Mouse (Mus musculus) spleen, postnatal 4 days (tissue): Measurements from ENCODE around the gene Dyrk3.

Experiments used
- DNase-seq, 2 experiments: peaks; one replicate each; pipeline ENCODE4 v3.0.0; 2022; ENCODE audit warnings: low spot score in 2 of 2

The Dyrk3 gene

GRCm38 (mm10) chr1:131138191-131139016 lies at the start of gene Dyrk3:
Dyrk3 (minus strand) TSS chr1:131138340.
- DNase-seq = peak; percentile 93 to 96

GRCm38 (mm10) chr1:131187856-131188255 lies 49.7 kb upstream of the Dyrk3 start:
- no peak for DNase-seq

GRCm38 (mm10) chr1:131186995-131187394 lies 48.9 kb upstream of the Dyrk3 start:
- DNase-seq = no peak

GRCm38 (mm10) chr1:131185821-131186506 lies 47.8 kb upstream of the Dyrk3 start:
- no peak for DNase-seq

GRCm38 (mm10) chr1:131184956-131185660 lies 47.0 kb upstream of the Dyrk3 start:
- no peak for DNase-seq

- DNase-seq = no peak
Observed at GRCm38 (mm10) chr1:131184253-131184955, 46.3 kb upstream of the Dyrk3 start.

GRCm38 (mm10) chr1:131183201-131183600 lies 45.1 kb upstream of the Dyrk3 start:
- no peak for DNase-seq

- peak; percentile 76 to 91 for DNase-seq
Observed at GRCm38 (mm10) chr1:131181642-131182527, 43.7 kb upstream of the Dyrk3 start.

GRCm38 (mm10) chr1:131180386-131180785 lies 42.2 kb upstream of the Dyrk3 start:
- no peak for DNase-seq

GRCm38 (mm10) chr1:131178083-131178482 lies 39.9 kb upstream of the Dyrk3 start:
- DNase-seq = peak in 1 of 2 experiments; percentile 50

- peak in 1 of 2 experiments; percentile 54 for DNase-seq
Observed at GRCm38 (mm10) chr1:131177249-131177648, 39.1 kb upstream of the Dyrk3 start.

GRCm38 (mm10) chr1:131175819-131176218 lies 37.7 kb upstream of the Dyrk3 start:
- DNase-seq = peak in 1 of 2 experiments; percentile 48

- peak in 1 of 2 experiments; percentile 57 for DNase-seq
Observed at GRCm38 (mm10) chr1:131175189-131175588, 37.0 kb upstream of the Dyrk3 start.

GRCm38 (mm10) chr1:131174299-131174861 lies 36.2 kb upstream of the Dyrk3 start:
- DNase-seq = no peak

- no peak for DNase-seq
Observed at GRCm38 (mm10) chr1:131173809-131174208, 35.7 kb upstream of the Dyrk3 start.

- DNase-seq = no peak
Observed at GRCm38 (mm10) chr1:131173001-131173400, 34.9 kb upstream of the Dyrk3 start.

GRCm38 (mm10) chr1:131167612-131168011 lies 29.5 kb upstream of the Dyrk3 start:
- no peak for DNase-seq

GRCm38 (mm10) chr1:131164427-131164826 lies 26.3 kb upstream of the Dyrk3 start:
- DNase-seq = no peak

- DNase-seq = no peak
Observed at GRCm38 (mm10) chr1:131161091-131161490, 23.0 kb upstream of the Dyrk3 start.
